Mouse (Mus musculus): Measurements from ENCODE around the gene Arl16. TPM values are rescaled to one million over a fixed set of nuclear protein-coding genes. Genes with fewer than 3 reads are reported as not detected.
A peak's percentile ranks its signal among the peaks of the same experiment; 100 is the strongest.

Gene Arl16
- total and polyA plus RNA-seq, 2 experiments from 2014 or later, result 25.1 to 48.3 TPM

- TF ChIP-seq EP300 (IDR thresholded peaks at IDR 0.05; ENCODE audit: low read depth), result no peak
- TF ChIP-seq CTCF (IDR thresholded peaks at IDR 0.05; ENCODE audit: low read depth), result no peak
- Histone ChIP-seq H3K27me3 (ENCODE audit: control insufficient read depth, insufficient read depth, low read length) (no peaks in the 10 kb centered on the region), H3K9ac (replicated peaks; ENCODE audit: low read depth, low read length) (no peak overlapping the region), H3K4me1 (ENCODE audit: control insufficient read depth, insufficient read depth) (peaks cover 11% of the 10 kb centered on the region), H3K4me3 (ENCODE audit: low read depth, low read length) (no peak overlapping the region), H3K27ac (ENCODE audit: low read depth) (no peak overlapping the region), H3K4me2 (ENCODE audit: low read depth, low read length) (no peak overlapping the region), H3K9me3 (replicated peaks; ENCODE audit: control insufficient read depth, low read length) (no peaks in the 10 kb centered on the region), H3K36me3 (replicated peaks; ENCODE audit: control insufficient read depth, insufficient read depth, low read length) (peaks cover 45% of the 10 kb centered on the region)
- DNase-seq (ENCODE audit: low spot score) (no peak), ATAC-seq (ENCODE audit: insufficient read depth, low read depth) (no peak)
- WGBS, result 89% methylated on average over 12 of the region's 12 CpGs
Observed at GRCm38 (mm10) chr11:120498226-120498625, 30.8 kb upstream of the Arl16 start.

GRCm38 (mm10) chr11:120497436-120497835 is 30.0 kb upstream of the Arl16 start:
- Histone ChIP-seq H3K4me3 (ENCODE audit: low read depth, low read length) (no peak overlapping the region), H3K27ac (ENCODE audit: low read depth) (no peak overlapping the region), H3K4me2 (ENCODE audit: low read depth, low read length) (no peak overlapping the region), H3K4me1 (ENCODE audit: control insufficient read depth, insufficient read depth) (peaks cover 17% of the 10 kb centered on the region), H3K27me3 (ENCODE audit: control insufficient read depth, insufficient read depth, low read length) (no peaks in the 10 kb centered on the region), H3K36me3 (replicated peaks; ENCODE audit: control insufficient read depth, insufficient read depth, low read length) (peaks cover 45% of the 10 kb centered on the region), H3K9me3 (replicated peaks; ENCODE audit: control insufficient read depth, low read length) (no peaks in the 10 kb centered on the region), H3K9ac (replicated peaks; ENCODE audit: low read depth, low read length) (no peak overlapping the region)
- DNase-seq (ENCODE audit: low spot score) (no peak), ATAC-seq (ENCODE audit: insufficient read depth, low read depth) (no peak)
- WGBS, result 90% methylated on average over 3 of the region's 3 CpGs
- TF ChIP-seq EP300 (IDR thresholded peaks at IDR 0.05; ENCODE audit: low read depth), result no peak
- no peak for TF ChIP-seq CTCF (IDR thresholded peaks at IDR 0.05; ENCODE audit: low read depth)

- peaks cover 19% of the 10 kb centered on the region for H3K4me1 ChIP-seq (ENCODE audit: control insufficient read depth, insufficient read depth)
- no peak overlapping the region for H3K4me2 ChIP-seq (ENCODE audit: low read depth, low read length)
- ATAC-seq (ENCODE audit: insufficient read depth, low read depth) (no peak), DNase-seq (ENCODE audit: low spot score) (no peak)
- no peaks in the 10 kb centered on the region for H3K9me3 ChIP-seq (replicated peaks; ENCODE audit: control insufficient read depth, low read length)
- peaks cover 48% of the 10 kb centered on the region for H3K36me3 ChIP-seq (replicated peaks; ENCODE audit: control insufficient read depth, insufficient read depth, low read length)
- TF ChIP-seq CTCF (IDR thresholded peaks at IDR 0.05; ENCODE audit: low read depth) (no peak), EP300 (IDR thresholded peaks at IDR 0.05; ENCODE audit: low read depth) (no peak)
- 88% methylated on average over 3 of the region's 3 CpGs for WGBS
- no peak overlapping the region for H3K4me3 ChIP-seq (ENCODE audit: low read depth, low read length)
- no peaks in the 10 kb centered on the region for H3K27me3 ChIP-seq (ENCODE audit: control insufficient read depth, insufficient read depth, low read length)
- H3K27ac ChIP-seq (ENCODE audit: low read depth), result no peak overlapping the region
- no peak overlapping the region for H3K9ac ChIP-seq (replicated peaks; ENCODE audit: low read depth, low read length)
Observed at GRCm38 (mm10) chr11:120493911-120494310, 26.5 kb upstream of the Arl16 start.

GRCm38 (mm10) chr11:120493351-120493750 is 25.9 kb upstream of the Arl16 start:
- Histone ChIP-seq H3K9ac (replicated peaks; ENCODE audit: low read depth, low read length) (no peak overlapping the region), H3K27me3 (ENCODE audit: control insufficient read depth, insufficient read depth, low read length) (no peaks in the 10 kb centered on the region), H3K9me3 (replicated peaks; ENCODE audit: control insufficient read depth, low read length) (no peaks in the 10 kb centered on the region), H3K36me3 (replicated peaks; ENCODE audit: control insufficient read depth, insufficient read depth, low read length) (peaks cover 49% of the 10 kb centered on the region), H3K4me3 (ENCODE audit: low read depth, low read length) (no peak overlapping the region), H3K4me2 (ENCODE audit: low read depth, low read length) (peak overlapping the region; percentile 97), H3K4me1 (ENCODE audit: control insufficient read depth, insufficient read depth) (peaks cover 19% of the 10 kb centered on the region), H3K27ac (ENCODE audit: low read depth) (0 out of 2 replicates have a peak overlapping the region, but pooled peaks have one; percentile 81)
- DNase-seq (ENCODE audit: low spot score) (no peak), ATAC-seq (ENCODE audit: insufficient read depth, low read depth) (no peak)
- 43% methylated on average over 3 of the region's 3 CpGs for WGBS
- TF ChIP-seq EP300 (IDR thresholded peaks at IDR 0.05; ENCODE audit: low read depth) (no peak), CTCF (IDR thresholded peaks at IDR 0.05; ENCODE audit: low read depth) (no peak)

- H3K4me1 ChIP-seq (ENCODE audit: control insufficient read depth, insufficient read depth), result peaks cover 19% of the 10 kb centered on the region
- no peaks in the 10 kb centered on the region for H3K27me3 ChIP-seq (ENCODE audit: control insufficient read depth, insufficient read depth, low read length)
- no peak overlapping the region for H3K9ac ChIP-seq (replicated peaks; ENCODE audit: low read depth, low read length)
- 24% methylated on average over 3 of the region's 3 CpGs for WGBS
- peak overlapping the region; percentile 97 for H3K4me2 ChIP-seq (ENCODE audit: low read depth, low read length)
- peak overlapping the region; percentile 81 for H3K27ac ChIP-seq (ENCODE audit: low read depth)
- no peaks in the 10 kb centered on the region for H3K9me3 ChIP-seq (replicated peaks; ENCODE audit: control insufficient read depth, low read length)
- peak overlapping the region; percentile 95 for H3K4me3 ChIP-seq (ENCODE audit: low read depth, low read length)
- ATAC-seq (ENCODE audit: insufficient read depth, low read depth), result no peak
- DNase-seq (ENCODE audit: low spot score), result no peak
- peaks cover 49% of the 10 kb centered on the region for H3K36me3 ChIP-seq (replicated peaks; ENCODE audit: control insufficient read depth, insufficient read depth, low read length)
- TF ChIP-seq CTCF (IDR thresholded peaks at IDR 0.05; ENCODE audit: low read depth), result no peak
- no peak for TF ChIP-seq EP300 (IDR thresholded peaks at IDR 0.05; ENCODE audit: low read depth)
Observed at GRCm38 (mm10) chr11:120492878-120493203, 25.4 kb upstream of the Arl16 start.

Data from heart, postnatal 0 days (tissue).